Mouse (Mus musculus): ENCODE data around the gene Hist1h4m. TPM values are rescaled to one million over a fixed set of nuclear protein-coding genes. Genes with fewer than 3 reads are reported as not detected.

The Hist1h4m gene
- total and polyA plus RNA-seq, 3 experiments, result 1.6 to 18.2 (median 12.8) TPM

- peak; percentile 75; the same call in 1 of the 2 replicates for TF ChIP-seq MAZ (IDR thresholded peaks at IDR 0.05; ENCODE audit: low read depth, low read length)
- TF ChIP-seq SMC3 (IDR thresholded peaks at IDR 0.05; ENCODE audit: low read depth, low read length), result no peak
- TF ChIP-seq MYC (IDR thresholded peaks at IDR 0.05; ENCODE audit: low read depth, low read length), result 0 out of 2 replicates have a peak, but pooled peaks have one; percentile 36
- no peak for TF ChIP-seq MAX (IDR thresholded peaks at IDR 0.05; ENCODE audit: low read length)
- peak; percentile 39; the same call in 1 of the 2 replicates for TF ChIP-seq MXI1 (IDR thresholded peaks at IDR 0.05; ENCODE audit: low read depth, low read length)
- peak; percentile 85; the same call in 1 of the 2 replicates for TF ChIP-seq CHD1 (IDR thresholded peaks at IDR 0.05; ENCODE audit: low read depth, low read length)
- no peak; the same call in 1 of the 2 replicates for TF ChIP-seq ZC3H11A (IDR thresholded peaks at IDR 0.05; ENCODE audit: low read depth, low read length)
- TF ChIP-seq RCOR1 (conservative IDR thresholded peaks at IDR 0.05; ENCODE audit: low read depth, low read length), result peak; percentile 90
- TF ChIP-seq E2F4 (IDR thresholded peaks at IDR 0.05; ENCODE audit: insufficient replicate concordance, low read depth, low read length), result peak; percentile 82; the same call in 1 of the 2 replicates
Measured at GRCm38 (mm10) chr13:21779767-21780731, 31.5 kb upstream of the Hist1h4m start, which contains the start of gene Hist1h1b (continued).

- Histone ChIP-seq H3K4me3 (replicated peaks in 1 of 3; ENCODE audit: low read depth in 2 of 3, low read length in 2 of 3, poor library complexity in 1 of 3) (peak overlapping the region in 1 of 3 experiments; percentile 59), H3K36me3 (replicated peaks in 1 of 2; ENCODE audit: control insufficient read depth in 1 of 2, insufficient read depth in 1 of 2, low read length in 1 of 2) (no peaks in the 10 kb centered on the region), H3K4me2 (ENCODE audit: insufficient read depth, low read depth, poor library complexity, severe bottlenecking) (peak overlapping the region; percentile 65), H3K9ac (ENCODE audit: insufficient read depth, low read depth) (peak overlapping the region; percentile 86; the same call in 1 of the 2 replicates), H3K79me2 (replicated peaks; ENCODE audit: control insufficient read depth, extremely low read depth, insufficient read depth, poor library complexity, severe bottlenecking) (no peaks in the 10 kb centered on the region; the same call in 1 of the 2 replicates), H3K4me1 (ENCODE audit: control insufficient read depth in 1 of 2, insufficient read depth in 2 of 2) (peaks cover 6 to 39% of the 10 kb centered on the region in 2 experiments; a peak in 3 of 4 replicates), H3K27me3 (replicated peaks) (no peaks in the 10 kb centered on the region), H3K27ac (ENCODE audit: insufficient read depth, low read depth) (peak overlapping the region; percentile 35; the same call in 1 of the 2 replicates), H3K9me3 (replicated peaks; ENCODE audit: low read length) (no peaks in the 10 kb centered on the region)
- in situ Hi-C loops (cut with MboI; ENCODE audit: low pct_ligation_motif_present, low pct_unique_long_range_greater_than_20kb, low sequenced_read_pairs) (no loop called here), dilution Hi-C loops (cut with MboI; ENCODE audit: extremely low pct_ligation_motif_present, extremely low pct_unique_long_range_greater_than_20kb, low sequenced_read_pairs) (no loop called here)
- DNase-seq (ENCODE audit: extremely low read depth), result peak; percentile 29
- TF ChIP-seq POLR2AphosphoS2 (IDR thresholded peaks at IDR 0.05; ENCODE audit: low read depth, low read length) (no peak), UBTF (IDR thresholded peaks at IDR 0.05; ENCODE audit: low read depth, low read length) (no peak), TBP (conservative IDR thresholded peaks at IDR 0.05; ENCODE audit: low read depth, low read length) (no peak), ZMIZ1 (IDR thresholded peaks at IDR 0.05; ENCODE audit: low read depth, low read length) (no peak), MAZ (IDR thresholded peaks at IDR 0.05; ENCODE audit: low read depth, low read length) (no peak), TCF12 (IDR thresholded peaks at IDR 0.05; ENCODE audit: low read depth, low read length) (no peak), NELFE (IDR thresholded peaks at IDR 0.05; ENCODE audit: low read depth, low read length) (no peak), ZKSCAN1 (IDR thresholded peaks at IDR 0.05; ENCODE audit: borderline replicate concordance, low read depth, low read length) (no peak), RCOR1 (conservative IDR thresholded peaks at IDR 0.05; ENCODE audit: low read depth, low read length) (no peak), JUN (IDR thresholded peaks at IDR 0.05; ENCODE audit: insufficient read depth, low read depth, low read length) (no peak), SMC3 (IDR thresholded peaks at IDR 0.05; ENCODE audit: low read depth, low read length) (no peak), ELF1 (IDR thresholded peaks at IDR 0.05; ENCODE audit: low read depth, low read length) (no peak), MAX (IDR thresholded peaks at IDR 0.05; ENCODE audit: low read length) (no peak), IRF4 (IDR thresholded peaks at IDR 0.05; ENCODE audit: low read depth, low read length) (no peak), ZC3H11A (IDR thresholded peaks at IDR 0.05; ENCODE audit: low read depth, low read length) (no peak), HCFC1 (IDR thresholded peaks at IDR 0.05; ENCODE audit: low read depth, low read length) (no peak), CHD2 (IDR thresholded peaks at IDR 0.05; ENCODE audit: low read length) (no peak)
Measured at GRCm38 (mm10) chr13:21781021-21781555, 30.5 kb upstream of the Hist1h4m start.
